Mouse (Mus musculus) T-helper 17 cell (primary cell): ENCODE measurements at regions not wholly inside any gene's neighbourhood (a gene's known extent, or its start where the extent isn't known, plus 50 kb on each side); places are given as distances from the start of the nearest gene placed in this dataset.

ENCODE experiments used
- in situ Hi-C, 2 experiments: fragments of 300-600 bp; cut with MboI, MseI; formaldehyde crosslinking; loops; 1 replicate in 1 of 2; 2 replicates in 1 of 2; pipeline ENCODE4 v1.15.1; 2025; ENCODE audit warnings: high pct_unique_total_duplicates in 2 of 2

- in situ Hi-C loops, result no loop called here
Measured at GRCm38 (mm10) chr1:183961383-183961782, 51.7 kb upstream of the Dusp10 start.

GRCm38 (mm10) chr1:183962486-183962885 is 50.6 kb upstream of the Dusp10 start:
- in situ Hi-C loops, result no loop called here

- in situ Hi-C loops, result no loop called here
Measured at GRCm38 (mm10) chr1:183963286-183963685, 49.8 kb upstream of the Dusp10 start.
